Mouse (Mus musculus) v-Abl transformed pro-B cells (cell line): ENCODE results near the gene 2900026A02Rik.

ENCODE experiments used
- in situ Hi-C, 2 experiments: fragments of 400-800 bp; cut with MboI; formaldehyde crosslinking; loops; one replicate each; pipeline ENCODE4 v1.15.1; 2025; ENCODE audit not compliant: unreplicated experiment in 2 of 2

2900026A02Rik gene

GRCm38 (mm10) chr5:113113120-113113519 lies 107.9 kb downstream of the 2900026A02Rik start:
- in situ Hi-C loops = loop anchor here in 1 of 2 experiments (25.0 kb wide), 1 partner anchor 1474 kb away; no protein-coding TSS in a partner anchor

GRCm38 (mm10) chr5:113111336-113111735 lies 109.7 kb downstream of the 2900026A02Rik start:
- in situ Hi-C loops = loop anchor here in 1 of 2 experiments (25.0 kb wide), 1 partner anchor 1476 kb away; no protein-coding TSS in a partner anchor

GRCm38 (mm10) chr5:113110929-113111328 lies 110.1 kb downstream of the 2900026A02Rik start:
- in situ Hi-C loops = loop anchor here in 1 of 2 experiments (25.0 kb wide), 1 partner anchor 1476 kb away; no protein-coding TSS in a partner anchor

GRCm38 (mm10) chr5:113109651-113110050 lies 111.4 kb downstream of the 2900026A02Rik start:
- in situ Hi-C loops = loop anchor here (5.0 to 25.0 kb wide), 3 partner anchors 43 to 1478 kb away; partner anchors contain the start of gene Ficd (in 1 of the 2)

- in situ Hi-C loops = loop anchor here (5.0 to 25.0 kb wide), 3 partner anchors 44 to 1479 kb away; partner anchors contain the start of gene Ficd (in 1 of the 2)
These were observed 112.8 kb downstream of the 2900026A02Rik start for GRCm38 (mm10) chr5:113108165-113108764.

- in situ Hi-C loops = loop anchor here (5.0 to 25.0 kb wide), 3 partner anchors 45 to 1480 kb away; partner anchors contain the start of gene Ficd (in 1 of the 2)
These were observed 113.3 kb downstream of the 2900026A02Rik start for GRCm38 (mm10) chr5:113107709-113108108.

- in situ Hi-C loops = loop anchor here (5.0 to 25.0 kb wide), 3 partner anchors 46 to 1481 kb away; partner anchors contain the start of gene Ficd (in 1 of the 2)
These were observed 114.4 kb downstream of the 2900026A02Rik start for GRCm38 (mm10) chr5:113106594-113106993.

GRCm38 (mm10) chr5:113105481-113105880 lies 115.6 kb downstream of the 2900026A02Rik start:
- in situ Hi-C loops = loop anchor here (5.0 to 25.0 kb wide), 3 partner anchors 47 to 1482 kb away; partner anchors contain the start of gene Ficd (in 1 of the 2)

GRCm38 (mm10) chr5:113105035-113105434 lies 116.0 kb downstream of the 2900026A02Rik start:
- in situ Hi-C loops = loop anchor here (5.0 to 25.0 kb wide), 3 partner anchors 47 to 1482 kb away; partner anchors contain the start of gene Ficd (in 1 of the 2)

GRCm38 (mm10) chr5:113102455-113102854 lies 118.6 kb downstream of the 2900026A02Rik start:
- in situ Hi-C loops = loop anchor here in 1 of 2 experiments (10.0 to 25.0 kb wide), 2 partner anchors 632 to 1485 kb away; partner anchors contain the start of gene Ficd

GRCm38 (mm10) chr5:113101457-113101856 lies 119.6 kb downstream of the 2900026A02Rik start:
- in situ Hi-C loops = loop anchor here in 1 of 2 experiments (10.0 to 25.0 kb wide), 2 partner anchors 633 to 1486 kb away; partner anchors contain the start of gene Ficd

- in situ Hi-C loops = loop anchor here in 1 of 2 experiments (10.0 to 25.0 kb wide), 2 partner anchors 634 to 1487 kb away; partner anchors contain the start of gene Ficd
These were observed 120.6 kb downstream of the 2900026A02Rik start for GRCm38 (mm10) chr5:113100422-113100821.

GRCm38 (mm10) chr5:113099546-113099945 lies 121.5 kb downstream of the 2900026A02Rik start:
- in situ Hi-C loops = loop anchor here (5.0 to 25.0 kb wide), 4 partner anchors 68 to 635 kb away; partner anchors contain the start of genes Aym1 (in 1 of the 2) and Ficd (in 1 of the 2)

GRCm38 (mm10) chr5:113097551-113097950 lies 123.5 kb downstream of the 2900026A02Rik start:
- in situ Hi-C loops = loop anchor here (5.0 to 25.0 kb wide), 4 partner anchors 70 to 637 kb away; partner anchors contain the start of genes Aym1 (in 1 of the 2) and Ficd (in 1 of the 2)

GRCm38 (mm10) chr5:113095456-113095855 lies 125.6 kb downstream of the 2900026A02Rik start:
- in situ Hi-C loops = loop anchor here (5.0 to 25.0 kb wide), 4 partner anchors 72 to 639 kb away; partner anchors contain the start of genes Aym1 (in 1 of the 2) and Ficd (in 1 of the 2)

GRCm38 (mm10) chr5:113092406-113092805 lies 128.6 kb downstream of the 2900026A02Rik start:
- in situ Hi-C loops = loop anchor here (10.0 to 25.0 kb wide), 3 partner anchors 192 to 642 kb away; partner anchors contain the start of genes Aym1 (in 1 of the 2) and Ficd (in 1 of the 2)

- in situ Hi-C loops = loop anchor here (10.0 to 25.0 kb wide), 3 partner anchors 194 to 644 kb away; partner anchors contain the start of genes Aym1 (in 1 of the 2) and Ficd (in 1 of the 2)
These were observed 129.9 kb downstream of the 2900026A02Rik start for GRCm38 (mm10) chr5:113091162-113091561.

GRCm38 (mm10) chr5:113090750-113091149 lies 130.3 kb downstream of the 2900026A02Rik start:
- in situ Hi-C loops = loop anchor here (10.0 to 25.0 kb wide), 3 partner anchors 194 to 644 kb away; partner anchors contain the start of genes Aym1 (in 1 of the 2) and Ficd (in 1 of the 2)

- in situ Hi-C loops = loop anchor here (10.0 to 25.0 kb wide), 3 partner anchors 195 to 645 kb away; partner anchors contain the start of genes Aym1 (in 1 of the 2) and Ficd (in 1 of the 2)
These were observed 130.9 kb downstream of the 2900026A02Rik start for GRCm38 (mm10) chr5:113090077-113090690.

- in situ Hi-C loops = loop anchor here in 1 of 2 experiments (25.0 kb wide), 1 partner anchor 275 kb away; the partner anchor contains the start of gene Aym1
These were observed 133.6 kb downstream of the 2900026A02Rik start for GRCm38 (mm10) chr5:113087465-113087864.
